Mouse (Mus musculus) liver, embryonic 14.5 days (tissue): ENCODE measurements around the gene Atp1b2. TPM values are rescaled to one million over a fixed set of nuclear protein-coding genes. Genes with fewer than 3 reads are reported as not detected.
A peak's percentile ranks its signal among the peaks of the same experiment; 100 is the strongest.

Experiments
- ATAC-seq: fragments of 200-750 bp; cut with Nextera tagmentation; 2 replicates; pipeline ENCODE4 v1.8.0; 2017; ENCODE audit warnings: moderate number of reproducible peaks, mild to moderate bottlenecking, moderate library complexity; ENCODE audit not compliant: insufficient read depth
- DNase-seq, 3 experiments: peaks; one replicate each; pipeline ENCODE4 v3.0.0-alpha.2; 2012 to 2013; ENCODE audit warnings: low read depth in 3 of 3, low spot score in 3 of 3
- H3K27ac ChIP-seq: fragments of 300-500 bp; sonication (generic); 2 replicates; pipeline ENCODE4 v1.5.1; 2014; ENCODE audit warnings: moderate library complexity, mild to moderate bottlenecking, control low read depth, inconsistent platforms
- H3K27me3 ChIP-seq: fragments of 300-500 bp; sonication (generic); 2 replicates; pipeline ENCODE4 v1.6.1; 2014; ENCODE audit warnings: mild to moderate bottlenecking, low read length, moderate library complexity; ENCODE audit not compliant: control insufficient read depth, insufficient read depth
- H3K36me3 ChIP-seq: fragments of 300-500 bp; sonication (generic); replicated peaks from 2 replicates; pipeline ENCODE4 v1.6.1; 2014; ENCODE audit warnings: low read depth; ENCODE audit not compliant: control insufficient read depth, insufficient read depth
- H3K4me1 ChIP-seq, 2 experiments: fragments of 200-500 bp in 1 of 2; fragments of 300-500 bp in 1 of 2; sonication (generic) in 1 of 2; replicated peaks; 2 replicates each; pipeline ENCODE4 v1.6.1; 2012 to 2014; ENCODE audit warnings: antibody characterized with exemption in 1 of 2, inconsistent platforms in 1 of 2, low read length in 1 of 2; ENCODE audit not compliant: control insufficient read depth in 2 of 2, insufficient read depth in 2 of 2
- H3K4me2 ChIP-seq: fragments of 300-500 bp; sonication (generic); 2 replicates; pipeline ENCODE4 v1.6.1; 2014; ENCODE audit warnings: low read depth, mild to moderate bottlenecking, control low read depth, moderate library complexity
- H3K4me3 ChIP-seq, 2 experiments: fragments of 200-500 bp in 1 of 2; fragments of 300-500 bp in 1 of 2; sonication (generic) in 1 of 2; 2 replicates each; pipeline ENCODE4 v1.5.1; 2012 to 2014; ENCODE audit warnings: low read depth in 2 of 2, low read length in 2 of 2, mild to moderate bottlenecking in 2 of 2, control low read depth in 1 of 2, inconsistent platforms in 1 of 2, moderate library complexity in 1 of 2; ENCODE audit not compliant: insufficient read depth in 1 of 2
- H3K9ac ChIP-seq: fragments of 300-500 bp; sonication (generic); replicated peaks from 2 replicates; pipeline ENCODE4 v1.6.1; 2014; ENCODE audit warnings: mild to moderate bottlenecking, control low read depth, moderate library complexity
- H3K9me3 ChIP-seq: fragments of 300-500 bp; sonication (generic); 2 replicates; pipeline ENCODE4 v1.6.1; 2016; ENCODE audit warnings: low read length, mixed read lengths; ENCODE audit not compliant: control insufficient read depth
- CTCF ChIP-seq: IDR thresholded peaks from 2 replicates; pipeline ENCODE4 v1.5.1; 2016; ENCODE audit warnings: antibody characterized with exemption, low read depth, control low read depth
- EP300 ChIP-seq: IDR thresholded peaks from 2 replicates; pipeline ENCODE4 v1.6.1; 2016; ENCODE audit warnings: antibody characterized with exemption, low read depth
- WGBS: fragments of 180-500 bp; shearing (Covaris S2); extraction: QIAGEN DNeasy Blood & Tissue Kit; methylation state at CpG from one replicate; pipeline ENCODE4 v1.1.7; 2014; ENCODE audit not compliant: insufficient replicate concordance; 5-methylcytosine and 5-hydroxymethylcytosine counted together
- microRNA counts: library from miRNA; unstranded; fragments of <30 nt; microRNA quantifications from one replicate; lab custom pipeline; 2016
- microRNA-seq: library from miRNA; unstranded; fragments of <30 nt; microRNA quantifications from one replicate; pipeline ENCODE4, GENCODE M21; 2016
- polyA plus RNA-seq, 2 experiments: library from polyadenylated mRNA; depleted of rRNA in 1 of 2; stranded (reverse) in 1 of 2; unstranded in 1 of 2; fragments of >200 nt; fragmentation: Nextera tagmentation in 1 of 2; extraction: Ambion mirVana in 1 of 2; gene quantifications; 2 replicates each; pipeline versions ENCODE4 v1.2.1 to v1.2.3; 2012 to 2014

The Atp1b2 gene
- polyA plus RNA-seq, 2 experiments, result 20.6 to 21.3 TPM

- DNase-seq, result no peak
- no peaks in the 10 kb centered on the region for H3K36me3 ChIP-seq
- no peaks in the 10 kb centered on the region; a peak in 2 of 4 replicates for H3K4me1 ChIP-seq
- H3K4me2 ChIP-seq, result no peak overlapping the region
- H3K27me3 ChIP-seq, result peaks cover 3% of the 10 kb centered on the region; the same call in 1 of the 2 replicates
- H3K9me3 ChIP-seq, result no peaks in the 10 kb centered on the region
- H3K27ac ChIP-seq, result no peak overlapping the region
- no peak overlapping the region for H3K9ac ChIP-seq
- WGBS, result 58% methylated on average over 4 of the region's 4 CpGs
- H3K4me3 ChIP-seq, result no peak overlapping the region
- TF ChIP-seq EP300 (no peak), CTCF (no peak)
- ATAC-seq, result no peak
Measured at GRCm38 (mm10) chr11:69551310-69551709, 54.4 kb downstream of the Atp1b2 start.

MicroRNAs within 50 kb of the gene (microRNA counts, 519-probe panel; counts per million panel counts)
- microRNA mmu-miR-467f (lab: Ali Mortazavi, UCI), result 1,873 counts per million, percentile 2 among the panel's probes with 10 or more counts

Small RNA genes within 50 kb of the gene (microRNA-seq; reads per million reads assigned to microRNA genes)
- gene Mir467f, result not detected

Other genes starting within 250 kb of the Atp1b2 start
Only the 30 nearest of the 32 such genes appear.
- gene Naa38, start 210.5 kb downstream of the Atp1b2 start, polyA plus RNA-seq (2012; rRNA removed), result 70.9 and 76.9 TPM in 2 replicates
- 120 and 127 TPM in 2 replicates for gene Naa38, start 210.5 kb downstream of the Atp1b2 start, polyA plus RNA-seq (2014; fragmentation: Nextera tagmentation; extraction: Ambion mirVana)
- 4.8 and 8.3 TPM in 2 replicates for gene Cyb5d1, start 210.3 kb downstream of the Atp1b2 start, polyA plus RNA-seq (2012; rRNA removed)
- 6.2 and 7.3 TPM in 2 replicates for gene Cyb5d1, start 210.3 kb downstream of the Atp1b2 start, polyA plus RNA-seq (2014; fragmentation: Nextera tagmentation; extraction: Ambion mirVana)
- gene Tmem88, start 207.7 kb downstream of the Atp1b2 start, polyA plus RNA-seq (2012; rRNA removed), result 3.7 and 5.3 TPM in 2 replicates
- 4.6 TPM in 2 replicates for gene Tmem88, start 207.7 kb downstream of the Atp1b2 start, polyA plus RNA-seq (2014; fragmentation: Nextera tagmentation; extraction: Ambion mirVana)
- 1.1 and 1.4 TPM in 2 replicates for gene Kdm6b, start 192.3 kb downstream of the Atp1b2 start, polyA plus RNA-seq (2012; rRNA removed)
- gene Kdm6b, start 192.3 kb downstream of the Atp1b2 start, polyA plus RNA-seq (2014; fragmentation: Nextera tagmentation; extraction: Ambion mirVana), result 2.9 TPM in 2 replicates
- gene Dnah2, start 56.8 kb downstream of the Atp1b2 start, polyA plus RNA-seq (2012; rRNA removed), result 0.03 TPM in 2 replicates
- 0.01 TPM in 2 replicates for gene Dnah2, start 56.8 kb downstream of the Atp1b2 start, polyA plus RNA-seq (2014; fragmentation: Nextera tagmentation; extraction: Ambion mirVana)
- 1.0 TPM in 2 replicates for gene Efnb3, start 45.7 kb downstream of the Atp1b2 start, polyA plus RNA-seq (2012; rRNA removed)
- gene Efnb3, start 45.7 kb downstream of the Atp1b2 start, polyA plus RNA-seq (2014; fragmentation: Nextera tagmentation; extraction: Ambion mirVana), result 0.13 and 0.14 TPM in 2 replicates
- 10.8 and 12.7 TPM in 2 replicates for gene Wrap53, start 25.7 kb downstream of the Atp1b2 start, polyA plus RNA-seq (2012; rRNA removed)
- gene Wrap53, start 25.7 kb downstream of the Atp1b2 start, polyA plus RNA-seq (2014; fragmentation: Nextera tagmentation; extraction: Ambion mirVana), result 14.8 and 16.1 TPM in 2 replicates
- gene Trp53, start 25.6 kb downstream of the Atp1b2 start, polyA plus RNA-seq (2012; rRNA removed), result 68.7 and 76.7 TPM in 2 replicates
- 61.2 and 66.4 TPM in 2 replicates for gene Trp53, start 25.6 kb downstream of the Atp1b2 start, polyA plus RNA-seq (2014; fragmentation: Nextera tagmentation; extraction: Ambion mirVana)
- gene Shbg, start 12.0 kb upstream of the Atp1b2 start, polyA plus RNA-seq (2012; rRNA removed), result 21.4 and 23.5 TPM in 2 replicates
- 28.4 and 33.2 TPM in 2 replicates for gene Shbg, start 12.0 kb upstream of the Atp1b2 start, polyA plus RNA-seq (2014; fragmentation: Nextera tagmentation; extraction: Ambion mirVana)
- gene Sat2, start 16.1 kb upstream of the Atp1b2 start, polyA plus RNA-seq (2012; rRNA removed), result 3.7 and 5.1 TPM in 2 replicates
- gene Sat2, start 16.1 kb upstream of the Atp1b2 start, polyA plus RNA-seq (2014; fragmentation: Nextera tagmentation; extraction: Ambion mirVana), result 10.0 and 10.4 TPM in 2 replicates
- gene Fxr2, start 27.0 kb upstream of the Atp1b2 start, polyA plus RNA-seq (2012; rRNA removed), result 18.4 and 21.7 TPM in 2 replicates
- 5.4 and 7.7 TPM in 2 replicates for gene Fxr2, start 27.0 kb upstream of the Atp1b2 start, polyA plus RNA-seq (2014; fragmentation: Nextera tagmentation; extraction: Ambion mirVana)
- gene Sox15, start 49.4 kb upstream of the Atp1b2 start, polyA plus RNA-seq (2012; rRNA removed), result not detected in 2 replicates
- not detected in 2 replicates for gene Sox15, start 49.4 kb upstream of the Atp1b2 start, polyA plus RNA-seq (2014; fragmentation: Nextera tagmentation; extraction: Ambion mirVana)
- gene Mpdu1, start 56.7 kb upstream of the Atp1b2 start, polyA plus RNA-seq (2012; rRNA removed), result 40.4 and 60.1 TPM in 2 replicates
- 13.8 and 16.0 TPM in 2 replicates for gene Mpdu1, start 56.7 kb upstream of the Atp1b2 start, polyA plus RNA-seq (2014; fragmentation: Nextera tagmentation; extraction: Ambion mirVana)
- gene Cd68, start 60.2 kb upstream of the Atp1b2 start, polyA plus RNA-seq (2012; rRNA removed), result 9.4 and 12.3 TPM in 2 replicates
- 17.7 and 18.9 TPM in 2 replicates for gene Cd68, start 60.2 kb upstream of the Atp1b2 start, polyA plus RNA-seq (2014; fragmentation: Nextera tagmentation; extraction: Ambion mirVana)
- gene Eif4a1, start 66.5 kb upstream of the Atp1b2 start, polyA plus RNA-seq (2012; rRNA removed), result 312 and 420 TPM in 2 replicates
- gene Eif4a1, start 66.5 kb upstream of the Atp1b2 start, polyA plus RNA-seq (2014; fragmentation: Nextera tagmentation; extraction: Ambion mirVana), result 316 TPM in 2 replicates
- gene Senp3, start 76.1 kb upstream of the Atp1b2 start, polyA plus RNA-seq (2012; rRNA removed), result 37.0 and 45.8 TPM in 2 replicates
- gene Senp3, start 76.1 kb upstream of the Atp1b2 start, polyA plus RNA-seq (2014; fragmentation: Nextera tagmentation; extraction: Ambion mirVana), result 21.0 and 24.5 TPM in 2 replicates
- 0.21 and 0.26 TPM in 2 replicates for gene Tnfsf13, start 79.8 kb upstream of the Atp1b2 start, polyA plus RNA-seq (2012; rRNA removed)
- gene Tnfsf13, start 79.8 kb upstream of the Atp1b2 start, polyA plus RNA-seq (2014; fragmentation: Nextera tagmentation; extraction: Ambion mirVana), result 0.20 TPM in 1 of 2 replicates, not detected in the other
- 3.7 and 4.3 TPM in 2 replicates for gene Tnfsf12, start 89.9 kb upstream of the Atp1b2 start, polyA plus RNA-seq (2012; rRNA removed)
- 2.6 and 3.1 TPM in 2 replicates for gene Tnfsf12, start 89.9 kb upstream of the Atp1b2 start, polyA plus RNA-seq (2014; fragmentation: Nextera tagmentation; extraction: Ambion mirVana)
- gene Tnfsfm13, start 90.2 kb upstream of the Atp1b2 start, polyA plus RNA-seq (2012; rRNA removed), result 0.53 and 0.80 TPM in 2 replicates
- 0.70 and 1.7 TPM in 2 replicates for gene Tnfsfm13, start 90.2 kb upstream of the Atp1b2 start, polyA plus RNA-seq (2014; fragmentation: Nextera tagmentation; extraction: Ambion mirVana)
- gene Polr2a, start 152.7 kb upstream of the Atp1b2 start, polyA plus RNA-seq (2012; rRNA removed), result 14.3 and 16.0 TPM in 2 replicates
- gene Polr2a, start 152.7 kb upstream of the Atp1b2 start, polyA plus RNA-seq (2014; fragmentation: Nextera tagmentation; extraction: Ambion mirVana), result 19.5 and 22.4 TPM in 2 replicates
- gene Slc35g3, start 156.0 kb upstream of the Atp1b2 start, polyA plus RNA-seq (2012; rRNA removed), result not detected in 2 replicates
- gene Slc35g3, start 156.0 kb upstream of the Atp1b2 start, polyA plus RNA-seq (2014; fragmentation: Nextera tagmentation; extraction: Ambion mirVana), result not detected in 2 replicates
- gene Zbtb4, start 160.0 kb upstream of the Atp1b2 start, polyA plus RNA-seq (2012; rRNA removed), result 1.4 and 1.5 TPM in 2 replicates
- gene Zbtb4, start 160.0 kb upstream of the Atp1b2 start, polyA plus RNA-seq (2014; fragmentation: Nextera tagmentation; extraction: Ambion mirVana), result 0.45 and 0.58 TPM in 2 replicates
- 0.44 and 0.58 TPM in 2 replicates for gene Chrnb1, start 190.0 kb upstream of the Atp1b2 start, polyA plus RNA-seq (2012; rRNA removed)
- 0.32 and 0.33 TPM in 2 replicates for gene Chrnb1, start 190.0 kb upstream of the Atp1b2 start, polyA plus RNA-seq (2014; fragmentation: Nextera tagmentation; extraction: Ambion mirVana)
- 0.41 and 0.42 TPM in 2 replicates for gene Fgf11, start 195.9 kb upstream of the Atp1b2 start, polyA plus RNA-seq (2012; rRNA removed)
- 0.06 and 0.13 TPM in 2 replicates for gene Fgf11, start 195.9 kb upstream of the Atp1b2 start, polyA plus RNA-seq (2014; fragmentation: Nextera tagmentation; extraction: Ambion mirVana)
- gene Tmem102, start 199.7 kb upstream of the Atp1b2 start, polyA plus RNA-seq (2012; rRNA removed), result 0.25 TPM in 2 replicates
- 0.57 and 0.80 TPM in 2 replicates for gene Tmem102, start 199.7 kb upstream of the Atp1b2 start, polyA plus RNA-seq (2014; fragmentation: Nextera tagmentation; extraction: Ambion mirVana)
- gene Gm39566, start 209.4 kb upstream of the Atp1b2 start, polyA plus RNA-seq (2012; rRNA removed), result not detected in 2 replicates
- not detected in 2 replicates for gene Gm39566, start 209.4 kb upstream of the Atp1b2 start, polyA plus RNA-seq (2014; fragmentation: Nextera tagmentation; extraction: Ambion mirVana)
- gene Spem2, start 212.5 kb upstream of the Atp1b2 start, polyA plus RNA-seq (2012; rRNA removed), result not detected in 2 replicates
- gene Spem2, start 212.5 kb upstream of the Atp1b2 start, polyA plus RNA-seq (2014; fragmentation: Nextera tagmentation; extraction: Ambion mirVana), result not detected in 2 replicates
- gene Spem1, start 216.2 kb upstream of the Atp1b2 start, polyA plus RNA-seq (2012; rRNA removed), result not detected in 2 replicates
- not detected in 2 replicates for gene Spem1, start 216.2 kb upstream of the Atp1b2 start, polyA plus RNA-seq (2014; fragmentation: Nextera tagmentation; extraction: Ambion mirVana)
- gene Nlgn2, start 231.8 kb upstream of the Atp1b2 start, polyA plus RNA-seq (2012; rRNA removed), result 2.0 and 2.2 TPM in 2 replicates
- gene Nlgn2, start 231.8 kb upstream of the Atp1b2 start, polyA plus RNA-seq (2014; fragmentation: Nextera tagmentation; extraction: Ambion mirVana), result 0.48 and 0.76 TPM in 2 replicates
- 143 and 197 TPM in 2 replicates for gene Tmem256, start 232.6 kb upstream of the Atp1b2 start, polyA plus RNA-seq (2012; rRNA removed)
- gene Tmem256, start 232.6 kb upstream of the Atp1b2 start, polyA plus RNA-seq (2014; fragmentation: Nextera tagmentation; extraction: Ambion mirVana), result 384 and 393 TPM in 2 replicates